Mouse (Mus musculus) limb, embryonic 10.5 days (tissue): ENCODE measurements at regions not wholly inside any gene's neighbourhood (a gene's known extent, or its start where the extent isn't known, plus 50 kb on each side); places are given as distances from the start of the nearest gene placed in this dataset.

ENCODE experiments used
- DNase-seq: peaks from one replicate; pipeline ENCODE4 v3.0.0-alpha.2; 2017; ENCODE audit warnings: low spot score
- H3K27ac ChIP-seq: fragments of 300-500 bp; sonication (generic); 2 replicates; pipeline ENCODE4 v1.5.1; 2016; ENCODE audit warnings: mild to moderate bottlenecking
- H3K27me3 ChIP-seq: fragments of 300-500 bp; sonication (generic); 2 replicates; pipeline ENCODE4 v1.6.1; 2016; ENCODE audit warnings: low read depth, mild to moderate bottlenecking; ENCODE audit not compliant: poor library complexity, severe bottlenecking
- H3K36me3 ChIP-seq: fragments of 300-500 bp; sonication (generic); 2 replicates; pipeline ENCODE4 v1.6.1; 2016; ENCODE audit warnings: mild to moderate bottlenecking, moderate library complexity
- H3K4me1 ChIP-seq: fragments of 300-500 bp; sonication (generic); 2 replicates; pipeline ENCODE4 v1.6.1; 2016
- H3K4me3 ChIP-seq: fragments of 300-500 bp; sonication (generic); 2 replicates; pipeline ENCODE4 v1.5.1; 2016; ENCODE audit warnings: mild to moderate bottlenecking, moderate library complexity
- H3K9me3 ChIP-seq: fragments of 300-500 bp; sonication (generic); replicated peaks from 2 replicates; pipeline ENCODE4 v1.6.1; 2016; ENCODE audit warnings: mild to moderate bottlenecking
- WGBS: fragments of 180-500 bp; shearing (Covaris S2); methylation state at CpG from one replicate; pipeline ENCODE4 v1.1.7; 2016; 5-methylcytosine and 5-hydroxymethylcytosine counted together

- no peaks in the 10 kb centered on the region for H3K27me3 ChIP-seq
- H3K27ac ChIP-seq: peak overlapping the region; percentile 83
- no peak for DNase-seq
- H3K4me1 ChIP-seq: peaks cover 54% of the 10 kb centered on the region
- no peaks in the 10 kb centered on the region for H3K36me3 ChIP-seq
- H3K4me3 ChIP-seq: no peak overlapping the region
- WGBS: 76% methylated on average over 9 of the region's 9 CpGs
- H3K9me3 ChIP-seq: no peaks in the 10 kb centered on the region
Measured at GRCm38 (mm10) chr6:4811181-4811775, 64.2 kb downstream of the Peg10 start.

DNA sequence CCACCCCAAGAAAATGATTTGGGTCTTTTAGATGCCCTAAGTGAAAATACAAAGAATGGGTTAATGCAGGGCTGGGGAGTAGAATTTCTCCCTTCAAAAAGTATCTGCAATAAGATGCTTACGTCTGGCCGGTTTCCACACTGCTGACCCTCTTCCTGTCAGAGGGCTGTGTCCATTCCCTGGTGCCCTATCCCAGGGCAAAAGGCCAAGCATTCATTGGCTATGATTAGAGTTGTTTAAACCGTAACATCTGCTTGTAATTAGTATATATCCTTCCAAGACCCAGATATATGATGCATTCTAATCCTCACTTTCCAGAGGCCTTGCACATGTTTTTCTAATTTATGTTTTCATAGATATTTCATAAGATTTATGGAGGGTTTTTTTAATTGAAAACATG is 66.1 kb downstream of the Peg10 start:
- no peaks in the 10 kb centered on the region for H3K36me3 ChIP-seq
- peaks cover 35% of the 10 kb centered on the region for H3K4me1 ChIP-seq
- 6% methylated on average over 3 of the region's 3 CpGs for WGBS
- peak overlapping the region; percentile 69 for H3K27ac ChIP-seq
- H3K9me3 ChIP-seq: no peaks in the 10 kb centered on the region
- DNase-seq: peak; percentile 63
- no peak overlapping the region for H3K4me3 ChIP-seq
- no peaks in the 10 kb centered on the region for H3K27me3 ChIP-seq

DNA sequence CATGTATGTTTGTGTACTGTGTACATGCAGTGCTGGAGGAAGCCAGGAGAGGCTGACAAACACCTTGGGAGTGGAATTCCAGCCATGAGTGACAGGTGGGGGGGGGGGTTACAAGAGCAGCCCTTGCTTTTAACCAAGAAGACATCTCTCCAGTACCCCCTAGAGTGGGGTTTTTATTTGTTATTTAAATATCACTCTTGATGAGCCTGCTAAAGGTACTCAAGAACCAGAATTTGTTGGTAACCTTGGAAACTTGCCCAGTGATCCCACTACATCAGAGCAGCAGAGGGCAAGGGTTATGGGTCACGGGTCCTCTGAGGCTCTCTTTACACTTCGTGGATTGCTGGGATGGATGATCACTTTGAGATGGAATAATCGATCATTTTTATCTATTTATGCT is 69.8 kb downstream of the Peg10 start:
- Histone ChIP-seq H3K4me1 (peaks cover 17% of the 10 kb centered on the region), H3K27me3 (no peaks in the 10 kb centered on the region), H3K36me3 (no peaks in the 10 kb centered on the region), H3K9me3 (no peaks in the 10 kb centered on the region), H3K27ac (no peak overlapping the region), H3K4me3 (no peak overlapping the region)
- 84% methylated on average over 3 of the region's 3 CpGs for WGBS
- DNase-seq: no peak

- Histone ChIP-seq H3K9me3 (no peaks in the 10 kb centered on the region), H3K4me3 (no peak overlapping the region), H3K4me1 (peaks cover 13% of the 10 kb centered on the region), H3K36me3 (no peaks in the 10 kb centered on the region), H3K27me3 (no peaks in the 10 kb centered on the region), H3K27ac (no peak overlapping the region)
- WGBS: 85% methylated on average over 1 of the region's 1 CpGs
- DNase-seq: no peak
Measured at GRCm38 (mm10) chr6:4841241-4841640, 61.5 kb upstream of the Ppp1r9a start.

- WGBS: 81% methylated on average over 3 of the region's 3 CpGs
- Histone ChIP-seq H3K9me3 (no peaks in the 10 kb centered on the region), H3K4me1 (peaks cover 26% of the 10 kb centered on the region), H3K27me3 (no peaks in the 10 kb centered on the region), H3K36me3 (no peaks in the 10 kb centered on the region), H3K4me3 (no peak overlapping the region), H3K27ac (no peak overlapping the region)
- no peak for DNase-seq
Measured at GRCm38 (mm10) chr6:4849747-4850146, 53.0 kb upstream of the Ppp1r9a start.

GRCm38 (mm10) chr6:4851040-4851439 is 51.7 kb upstream of the Ppp1r9a start:
- Histone ChIP-seq H3K9me3 (no peaks in the 10 kb centered on the region), H3K4me1 (peaks cover 16% of the 10 kb centered on the region), H3K36me3 (no peaks in the 10 kb centered on the region), H3K27me3 (no peaks in the 10 kb centered on the region), H3K4me3 (no peak overlapping the region), H3K27ac (0 out of 2 replicates have a peak overlapping the region, but pooled peaks have one; percentile 42)
- DNase-seq: no peak
- WGBS: 72% methylated on average over 5 of the region's 5 CpGs
